Mouse (Mus musculus): Measurements from ENCODE around the gene Nutf2-ps1. TPM values are rescaled to one million over a fixed set of nuclear protein-coding genes. Genes with fewer than 3 reads are reported as not detected.

The Nutf2-ps1 gene
- total and polyA plus RNA-seq, 3 experiments, result 65.8 to 155 (median 74.1) TPM

- intact Hi-C loops (cut with DNase I), result no loop called here
- no peak for DNase-seq
- Histone ChIP-seq H3K27me3 (ENCODE audit: control insufficient read depth, insufficient read depth, low read length) (no peaks in the 10 kb centered on the region), H3K36me3 (ENCODE audit: control insufficient read depth, insufficient read depth, low read length) (no peaks in the 10 kb centered on the region), H3K79me2 (replicated peaks; ENCODE audit: control insufficient read depth, insufficient read depth, low read length) (no peaks in the 10 kb centered on the region), H3K4me3 (no peak overlapping the region), H3K27ac (no peak overlapping the region), H3K4me1 (ENCODE audit: control insufficient read depth, insufficient read depth, low read length) (no peaks in the 10 kb centered on the region), H3K9ac (ENCODE audit: low read depth, low read length) (no peak overlapping the region)
- no peak for TF ChIP-seq POLR2A (IDR thresholded peaks at IDR 0.05; ENCODE audit: insufficient read depth, low read depth, low read length)
- TF ChIP-seq EP300 (IDR thresholded peaks at IDR 0.05; ENCODE audit: insufficient read depth, low read depth, low read length), result no peak
- no peak for TF ChIP-seq CTCF (IDR thresholded peaks at IDR 0.05)
- WGBS, result 38% methylated on average over 5 of the region's 5 CpGs
Observed at GRCm38 (mm10) chr19:53543602-53544001, 45.3 kb downstream of the Nutf2-ps1 start.

GRCm38 (mm10) chr19:53539296-53539695 lies 49.6 kb downstream of the Nutf2-ps1 start:
- no peaks in the 10 kb centered on the region for H3K36me3 ChIP-seq (ENCODE audit: control insufficient read depth, insufficient read depth, low read length)
- 56% methylated on average over 3 of the region's 3 CpGs for WGBS
- H3K4me1 ChIP-seq (ENCODE audit: control insufficient read depth, insufficient read depth, low read length), result no peaks in the 10 kb centered on the region
- TF ChIP-seq POLR2A (IDR thresholded peaks at IDR 0.05; ENCODE audit: insufficient read depth, low read depth, low read length), result no peak
- no peak for TF ChIP-seq EP300 (IDR thresholded peaks at IDR 0.05; ENCODE audit: insufficient read depth, low read depth, low read length)
- no peak for TF ChIP-seq CTCF (IDR thresholded peaks at IDR 0.05)
- H3K4me3 ChIP-seq, result no peak overlapping the region
- no peaks in the 10 kb centered on the region for H3K27me3 ChIP-seq (ENCODE audit: control insufficient read depth, insufficient read depth, low read length)
- no peak for DNase-seq
- intact Hi-C loops (cut with DNase I), result no loop called here
- no peaks in the 10 kb centered on the region for H3K79me2 ChIP-seq (replicated peaks; ENCODE audit: control insufficient read depth, insufficient read depth, low read length)
- no peak overlapping the region for H3K9ac ChIP-seq (ENCODE audit: low read depth, low read length)
- H3K27ac ChIP-seq, result no peak overlapping the region

DNA sequence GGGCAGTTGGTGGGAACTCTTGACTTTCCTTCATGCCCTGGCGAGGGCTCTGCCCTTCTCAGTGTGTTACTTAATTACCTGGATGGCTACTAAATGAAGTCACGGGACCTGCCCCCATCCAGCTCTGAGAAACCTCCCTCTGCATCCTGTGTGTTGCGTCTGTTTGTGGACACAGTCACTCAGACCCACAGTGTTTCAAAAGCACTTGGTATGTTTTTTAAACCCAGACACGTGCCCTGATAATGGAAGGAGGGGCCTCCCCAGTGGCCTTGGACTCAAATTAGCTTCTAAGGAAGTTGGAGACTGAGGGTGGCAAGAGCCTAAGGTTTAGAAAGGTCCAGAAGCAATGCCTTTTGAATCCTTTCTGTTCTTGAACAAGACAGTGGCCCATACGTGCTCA lies 50.1 kb downstream of the Nutf2-ps1 start:
- no peaks in the 10 kb centered on the region for H3K4me1 ChIP-seq (ENCODE audit: control insufficient read depth, insufficient read depth, low read length)
- no peaks in the 10 kb centered on the region for H3K36me3 ChIP-seq (ENCODE audit: control insufficient read depth, insufficient read depth, low read length)
- H3K27me3 ChIP-seq (ENCODE audit: control insufficient read depth, insufficient read depth, low read length), result no peaks in the 10 kb centered on the region
- no peak overlapping the region for H3K4me3 ChIP-seq
- DNase-seq, result no peak
- WGBS, result 52% methylated on average over 5 of the region's 5 CpGs
- no peak for TF ChIP-seq CTCF (IDR thresholded peaks at IDR 0.05)
- no peak for TF ChIP-seq POLR2A (IDR thresholded peaks at IDR 0.05; ENCODE audit: insufficient read depth, low read depth, low read length)
- no peak for TF ChIP-seq EP300 (IDR thresholded peaks at IDR 0.05; ENCODE audit: insufficient read depth, low read depth, low read length)
- no peak overlapping the region for H3K27ac ChIP-seq
- H3K9ac ChIP-seq (ENCODE audit: low read depth, low read length), result no peak overlapping the region
- H3K79me2 ChIP-seq (replicated peaks; ENCODE audit: control insufficient read depth, insufficient read depth, low read length), result no peaks in the 10 kb centered on the region
- intact Hi-C loops (cut with DNase I), result no loop called here

Other genes starting within 250 kb of the Nutf2-ps1 start
- not detected for gene Gm10197, start 217.3 kb downstream of the Nutf2-ps1 start, total RNA-seq (2021)
- not detected in 2 replicates for gene Gm10197, start 217.3 kb downstream of the Nutf2-ps1 start, polyA plus RNA-seq (2012; rRNA removed)
- 10 to 100 TPM; 32.7 to 35.5 TPM for gene Smndc1, start 198.5 kb downstream of the Nutf2-ps1 start, total RNA-seq (2021)
- 6.2 and 6.3 TPM in 2 replicates for gene Smndc1, start 198.5 kb downstream of the Nutf2-ps1 start, polyA plus RNA-seq (2012; rRNA removed)
- 1 to 10 TPM; 4.7 to 6.9 TPM for gene Dusp5, start 60.0 kb downstream of the Nutf2-ps1 start, total RNA-seq (2021)
- 7.5 and 7.6 TPM in 2 replicates for gene Dusp5, start 60.0 kb downstream of the Nutf2-ps1 start, polyA plus RNA-seq (2012; rRNA removed)
- 10 to 100 TPM; 20.4 to 20.6 TPM for gene Smc3, start 11.3 kb upstream of the Nutf2-ps1 start, total RNA-seq (2021)
- 3.4 and 6.1 TPM in 2 replicates for gene Smc3, start 11.3 kb upstream of the Nutf2-ps1 start, polyA plus RNA-seq (2012; rRNA removed)
- gene Rbm20, start 88.2 kb upstream of the Nutf2-ps1 start, total RNA-seq (2021), result 100 to 1,000 TPM; 194 to 231 TPM
- gene Rbm20, start 88.2 kb upstream of the Nutf2-ps1 start, polyA plus RNA-seq (2012; rRNA removed), result 143 and 161 TPM in 2 replicates

Measured in heart, adult 2 months (tissue).